Mouse (Mus musculus): ENCODE results near the gene Gpd1.
A peak's percentile ranks its signal among the peaks of the same experiment; 100 is the strongest.
"Not testable (repeated sequence)": the region's sequence is repeated elsewhere in the genome, so short reads cannot be mapped to it uniquely, and the experiment has no call there.

Gene Gpd1

DNA sequence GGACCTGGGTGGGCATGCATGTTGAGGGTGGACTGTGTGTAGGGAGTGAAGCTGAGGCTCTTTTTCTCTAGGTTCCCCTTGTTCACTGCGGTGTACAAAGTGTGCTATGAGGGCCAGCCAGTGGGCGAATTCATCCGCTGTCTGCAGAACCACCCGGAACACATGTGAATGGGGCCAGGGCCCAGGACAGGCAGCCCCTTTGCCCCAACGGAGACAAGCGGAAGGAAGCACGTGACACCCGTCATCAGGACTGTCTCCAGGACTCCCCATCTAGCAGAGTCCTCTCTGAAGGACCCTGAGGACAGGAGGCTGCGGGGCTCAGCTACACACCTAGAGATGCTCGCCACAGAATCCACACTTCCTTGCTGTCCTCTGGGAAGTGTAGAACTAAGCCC lies 5.8 kb downstream of the Gpd1 start:
- no peak for DNase-seq

DNA sequence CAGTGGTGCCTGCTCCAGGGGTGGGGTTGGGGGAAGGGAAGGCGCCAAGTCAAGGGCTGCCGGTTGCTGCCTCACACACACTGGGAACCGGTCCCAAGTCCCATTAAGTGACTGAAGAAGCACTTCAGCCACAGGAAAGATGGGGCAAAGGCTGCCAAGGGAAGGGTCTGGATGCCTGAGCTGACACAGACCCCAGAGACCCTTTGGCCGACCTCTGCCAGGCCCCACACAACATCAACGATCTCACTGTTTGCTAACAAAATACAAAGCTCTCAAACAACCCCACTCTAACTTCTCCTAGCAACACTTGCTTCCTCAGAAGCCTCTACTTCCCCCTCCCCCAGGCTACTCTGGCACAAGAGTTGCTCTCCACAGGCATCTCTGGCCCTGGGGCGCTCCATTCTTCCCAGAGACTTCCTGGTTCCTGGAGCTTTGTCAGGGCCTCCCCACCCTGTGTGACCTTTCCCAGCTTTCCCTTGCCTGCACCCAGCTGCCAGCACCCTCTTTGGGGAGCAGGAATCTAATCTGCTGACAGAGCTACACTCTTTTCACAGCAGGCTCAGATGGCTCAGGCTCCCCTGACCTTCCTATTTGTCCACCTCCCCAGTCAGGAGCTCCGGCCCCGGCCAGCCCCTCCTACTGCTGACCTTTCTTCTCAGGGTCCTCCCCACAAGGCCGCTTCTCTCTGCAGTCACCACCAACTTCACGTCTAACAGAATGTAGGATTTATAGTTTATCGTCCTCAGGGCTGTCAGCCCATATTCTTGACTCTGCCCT lies 6.4 kb downstream of the Gpd1 start:
- DNase-seq: peak; percentile 89

DNA sequence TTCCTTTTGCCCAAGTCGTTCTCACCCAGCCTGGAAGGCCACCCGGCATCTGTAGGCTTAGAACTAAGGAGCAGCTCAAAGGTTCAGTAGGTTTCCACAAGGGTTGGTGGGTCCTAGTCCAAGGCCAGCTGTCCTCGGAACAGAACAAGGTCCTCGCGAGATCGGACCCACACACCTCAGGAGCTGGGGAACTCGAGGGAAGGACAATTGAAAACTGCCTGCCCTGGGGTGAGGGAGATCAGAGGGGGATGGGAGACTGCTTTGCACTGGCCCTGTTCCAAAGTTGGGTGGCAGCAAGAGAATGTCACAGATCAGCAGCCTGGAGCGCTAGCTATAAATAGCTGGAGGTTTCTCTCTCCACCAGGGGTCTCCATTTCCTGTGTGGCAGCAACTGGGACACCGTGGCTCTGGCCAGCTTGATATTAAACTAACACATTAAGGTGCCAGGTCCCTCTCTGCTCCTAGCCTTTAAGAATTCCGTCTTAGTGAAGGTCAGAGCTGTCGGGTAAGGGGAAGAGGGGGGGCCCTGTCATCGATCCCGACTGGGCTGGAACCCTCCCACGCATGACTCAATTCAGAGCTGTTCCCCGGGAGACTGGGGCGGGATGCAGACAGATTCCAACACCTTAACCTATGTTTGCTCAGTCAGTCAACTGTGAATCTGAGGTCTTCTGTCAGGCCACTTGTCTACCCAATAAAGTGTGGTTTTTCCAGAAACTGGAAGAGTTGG lies 7.1 kb downstream of the Gpd1 start:
- DNase-seq: peak; percentile 91

DNA sequence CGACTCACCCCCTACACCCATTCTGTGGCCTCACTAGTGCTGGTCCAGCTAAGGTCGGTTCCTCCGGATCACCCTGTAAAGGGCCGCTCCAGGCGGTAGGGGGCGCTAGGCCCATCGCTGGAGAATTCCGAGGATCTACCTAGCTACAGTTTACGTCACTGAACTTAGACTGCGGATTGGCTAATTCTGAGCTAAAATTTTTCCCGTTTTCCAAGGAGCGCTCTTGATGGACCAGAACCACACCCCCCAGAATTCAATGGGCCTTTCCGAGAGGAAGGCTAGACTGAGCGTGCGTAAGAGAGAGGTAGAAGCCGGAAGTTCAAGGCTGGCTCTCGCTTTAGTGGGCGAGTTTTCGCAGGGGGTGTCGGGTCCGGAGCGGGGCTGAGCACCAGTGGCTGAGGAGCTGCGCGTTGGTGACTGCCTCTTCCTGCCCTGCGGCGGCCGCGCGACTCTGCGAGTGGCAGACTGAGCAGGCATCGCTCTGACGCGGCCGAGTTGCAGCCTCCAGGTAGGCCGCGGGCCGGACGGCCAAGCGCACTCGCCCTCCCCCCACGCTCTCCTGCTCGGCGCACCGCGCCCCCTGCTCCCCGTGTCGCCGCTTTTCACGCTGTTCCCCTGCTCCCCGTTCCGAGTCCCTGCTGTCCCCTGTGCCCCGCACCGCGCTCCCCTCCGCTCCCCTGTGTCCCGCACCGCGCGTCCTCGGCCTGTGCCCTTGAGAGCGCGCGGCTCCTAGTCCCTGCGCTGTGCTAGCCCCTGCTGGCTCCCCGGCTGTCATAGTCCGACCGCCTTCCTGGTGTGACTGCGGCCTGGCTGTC lies 8.2 kb downstream of the Gpd1 start, which contains the start of gene Cox14:
Gene Cox14, plus strand, starts transcription at position 278 of the 815 bp plus-strand sequence.
- peak; percentile 97 for DNase-seq

DNA sequence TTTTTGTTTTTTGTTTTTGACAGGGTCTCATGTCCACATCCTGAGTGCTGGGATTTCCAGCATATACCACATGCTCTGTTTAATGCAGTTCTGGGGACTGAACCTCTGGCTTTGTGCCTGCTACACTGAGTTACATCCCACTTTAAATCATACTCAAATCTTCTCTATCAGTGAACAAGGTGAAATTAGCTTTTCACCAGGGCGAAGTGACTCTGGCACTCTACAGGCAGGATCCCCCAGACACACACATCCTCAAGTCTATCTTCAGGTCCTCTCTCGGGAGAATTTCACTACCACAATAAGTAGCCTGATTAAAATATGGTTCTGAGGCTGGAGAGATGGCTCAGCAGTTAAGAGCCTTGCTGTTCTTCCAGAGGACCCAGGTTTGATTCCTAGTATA lies 9.2 kb downstream of the Gpd1 start:
- no peak for DNase-seq

DNA sequence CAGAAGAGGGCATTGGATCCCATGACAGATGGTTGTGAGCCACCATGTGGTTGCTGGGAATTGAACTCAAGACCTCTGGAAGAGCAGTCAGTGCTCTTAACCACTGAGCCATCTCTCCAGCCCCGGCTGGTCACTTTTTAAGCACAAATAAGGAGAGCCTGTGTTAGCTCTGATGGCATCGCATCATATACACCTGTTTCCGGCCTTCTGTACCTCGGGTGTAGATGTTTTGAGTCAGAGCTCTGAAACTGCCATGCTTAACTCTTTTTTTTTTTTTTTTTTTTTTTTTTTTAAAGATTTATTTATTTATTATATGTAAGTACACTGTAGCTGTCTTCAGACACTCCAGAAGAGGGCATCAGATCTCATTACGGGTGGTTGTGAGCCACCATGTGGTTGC lies 9.7 kb downstream of the Gpd1 start:
- DNase-seq: not testable (repeated sequence)

DNA sequence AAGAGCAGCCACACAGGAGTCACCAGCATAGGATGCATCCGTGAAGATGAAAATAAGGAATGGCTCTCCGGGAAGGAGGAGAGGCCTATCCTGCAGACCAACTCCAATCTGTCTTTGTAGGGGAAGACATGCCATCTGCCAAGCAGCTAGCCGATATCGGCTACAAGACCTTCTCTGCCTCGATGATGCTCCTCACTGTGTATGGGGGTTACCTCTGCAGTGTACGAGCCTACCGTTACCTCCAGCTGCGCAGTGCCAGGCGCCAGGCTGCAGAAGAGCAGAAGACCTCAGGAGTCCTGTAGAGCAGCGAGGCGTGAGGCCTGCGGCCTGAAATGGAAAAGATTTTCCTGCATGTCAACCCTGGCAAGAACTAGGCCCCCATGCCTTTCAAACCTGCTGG lies 10.2 kb downstream of the Gpd1 start:
- no peak for DNase-seq

DNA sequence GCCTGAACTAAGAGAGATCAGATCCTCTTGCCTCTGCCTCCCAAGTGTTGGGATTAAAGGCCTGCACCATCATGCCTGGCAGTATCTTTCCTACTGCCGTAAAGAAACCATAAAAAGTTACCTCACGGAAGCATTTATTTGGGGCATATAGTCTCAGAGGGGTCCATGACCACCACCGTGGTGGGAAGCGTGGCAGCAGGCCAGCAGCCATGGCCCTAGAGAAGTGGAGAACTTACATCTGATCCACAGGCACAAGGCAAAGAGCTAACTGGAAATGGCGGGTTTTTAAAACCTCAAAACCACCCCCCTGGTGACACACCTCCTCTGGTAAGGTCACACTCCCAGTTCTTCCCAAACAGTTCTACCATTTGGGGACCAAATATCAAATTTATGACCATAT lies 10.9 kb downstream of the Gpd1 start:
- no peak for DNase-seq

DNA sequence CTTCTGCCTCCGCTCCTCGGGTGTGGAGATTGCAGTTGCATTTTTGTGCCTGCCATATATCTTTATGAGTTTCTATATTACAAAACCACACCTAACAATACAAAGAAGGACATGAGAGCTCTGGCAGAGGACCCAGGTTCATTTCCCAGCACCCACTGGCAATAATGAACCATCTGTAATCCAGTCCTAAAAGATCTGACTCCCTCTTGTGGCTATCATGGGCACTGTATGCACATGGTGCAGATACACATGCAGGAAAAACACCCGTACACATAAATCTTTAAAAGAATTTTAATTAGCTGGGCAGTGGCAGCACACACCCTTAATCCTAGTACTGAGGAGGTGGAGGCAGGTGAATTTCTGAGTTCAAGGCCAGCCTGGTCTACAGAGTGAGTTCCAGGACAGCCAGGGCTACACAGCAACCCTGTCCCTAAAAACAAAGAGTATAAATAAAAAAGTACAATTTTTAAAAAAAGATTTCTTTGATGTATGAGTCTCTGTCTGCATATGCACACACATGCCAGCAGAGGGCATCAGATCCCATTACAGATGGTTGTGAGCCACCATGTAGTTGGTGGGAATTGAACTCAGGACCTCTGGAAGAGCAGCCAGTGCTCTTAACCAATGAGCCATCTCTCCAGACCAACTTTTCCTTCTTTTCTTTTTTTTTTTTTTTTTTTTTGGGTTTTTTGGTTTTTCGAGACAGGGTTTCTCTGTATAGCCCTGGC lies 11.9 kb downstream of the Gpd1 start:
- no peak for DNase-seq

DNA sequence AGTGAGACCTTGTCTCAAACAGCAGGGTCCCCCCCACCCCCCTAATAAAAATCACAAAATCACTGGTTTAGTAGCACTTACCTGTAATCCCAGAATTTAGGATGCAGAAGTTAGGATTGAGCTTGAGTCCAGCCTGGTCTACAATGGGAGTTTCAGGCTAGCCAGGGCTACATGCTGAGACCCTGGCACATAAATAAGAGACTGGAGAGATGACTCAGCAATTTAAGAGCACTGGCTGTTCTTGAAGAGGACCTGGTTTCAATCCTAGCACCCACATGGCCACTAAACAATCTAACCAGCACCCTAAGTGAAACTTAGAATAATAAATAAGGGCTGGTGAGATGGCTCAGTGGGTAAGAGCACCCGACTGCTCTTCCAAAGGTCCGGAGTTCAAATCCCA lies 13.9 kb downstream of the Gpd1 start:
- DNase-seq: no peak

DNA sequence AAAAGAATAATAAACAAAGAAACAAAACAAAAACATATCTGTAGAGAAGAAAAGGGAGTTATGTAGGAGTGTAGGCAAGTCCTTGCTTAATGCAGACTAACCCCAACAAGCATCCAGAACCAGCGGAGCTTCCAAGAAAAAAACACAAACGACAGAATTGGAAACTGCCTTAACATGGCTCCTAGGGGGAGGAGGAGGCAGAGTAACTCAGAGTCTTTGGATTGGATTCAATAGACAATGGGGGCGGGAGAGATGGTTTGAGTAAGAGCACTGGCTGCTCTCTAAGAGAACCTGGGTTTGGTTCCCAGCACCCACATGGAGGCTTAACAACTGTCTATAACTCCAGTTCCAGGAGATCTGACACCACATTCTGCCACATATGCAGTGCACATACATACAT lies 14.4 kb downstream of the Gpd1 start:
- no peak for DNase-seq

DNA sequence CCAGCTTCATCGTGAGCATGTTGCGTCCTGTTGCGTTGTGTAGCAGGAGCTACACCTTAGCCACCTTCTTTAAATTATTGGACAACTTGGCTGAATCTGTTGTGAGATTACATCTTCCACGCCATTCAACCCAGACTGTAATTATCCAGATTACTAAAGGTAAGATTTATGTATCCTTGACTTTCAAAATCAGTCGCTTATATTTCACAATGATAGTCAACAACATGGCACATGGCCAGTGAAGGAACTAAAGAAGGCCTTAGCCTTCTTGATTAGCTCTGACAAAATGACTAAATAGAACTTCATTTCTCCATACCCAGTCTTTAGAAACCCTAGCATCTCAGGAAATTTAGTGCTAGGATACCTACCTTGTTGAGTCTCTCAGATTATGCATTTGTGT lies 15.9 kb downstream of the Gpd1 start:
- DNase-seq: no peak

DNA sequence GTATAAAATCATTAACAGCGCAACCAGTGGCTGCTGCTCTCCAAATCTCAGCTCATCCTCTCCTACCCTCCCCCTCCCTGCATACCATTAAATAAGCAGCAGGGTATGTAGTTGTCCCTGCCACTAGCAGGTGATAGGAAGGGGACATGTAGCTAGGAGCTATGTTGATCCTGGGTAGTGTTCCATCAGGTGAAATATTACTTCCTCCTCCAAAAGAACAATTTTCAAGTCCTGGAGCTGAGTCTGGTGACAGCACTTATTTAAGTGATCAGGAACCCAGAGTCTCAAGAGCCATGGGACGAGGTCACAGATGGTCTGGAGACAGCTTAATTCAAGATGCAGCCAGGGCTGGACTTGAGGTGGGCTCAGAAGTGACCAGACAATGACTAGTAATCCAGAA lies 18.3 kb downstream of the Gpd1 start:
- DNase-seq: peak; percentile 100

DNA sequence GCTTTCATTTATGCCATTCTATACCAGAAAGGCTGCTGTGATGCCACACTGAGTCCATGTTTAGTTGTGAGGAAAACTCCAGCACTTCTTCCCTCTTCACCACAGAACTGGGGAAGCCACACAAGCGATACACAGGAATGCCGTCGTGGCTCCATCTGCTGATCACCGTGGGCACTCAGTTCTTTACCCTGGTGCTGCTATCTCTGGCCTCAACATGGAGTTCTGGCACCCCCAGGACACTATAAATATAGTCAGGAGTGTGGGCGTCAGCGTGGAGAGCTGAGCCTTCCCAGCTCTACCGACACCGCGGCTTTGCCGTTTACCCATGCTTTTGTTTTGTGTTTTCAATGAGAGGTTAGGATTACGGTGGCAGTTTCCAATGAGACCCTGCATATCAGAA lies 19.4 kb downstream of the Gpd1 start:
- DNase-seq: no peak

DNA sequence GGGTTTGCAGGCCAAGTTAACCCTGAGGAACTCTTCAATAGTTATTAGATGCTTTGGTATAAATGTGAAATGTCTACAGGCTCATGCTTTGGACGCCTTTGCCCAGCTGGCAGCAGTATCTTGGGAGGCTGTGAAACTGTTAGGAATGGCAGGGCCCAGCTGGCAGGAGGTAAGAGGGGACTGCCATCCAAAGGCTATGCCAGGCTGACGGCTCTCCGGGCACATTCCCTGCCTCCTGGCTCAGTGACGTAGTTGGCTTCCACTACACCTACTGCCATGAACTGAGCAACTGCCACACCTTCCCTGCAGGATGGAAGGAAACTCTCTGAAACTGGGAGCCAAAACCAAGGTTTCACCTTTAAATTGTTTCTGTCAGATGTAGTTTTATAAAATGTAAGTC lies 22.9 kb downstream of the Gpd1 start:
- DNase-seq: no peak

DNA sequence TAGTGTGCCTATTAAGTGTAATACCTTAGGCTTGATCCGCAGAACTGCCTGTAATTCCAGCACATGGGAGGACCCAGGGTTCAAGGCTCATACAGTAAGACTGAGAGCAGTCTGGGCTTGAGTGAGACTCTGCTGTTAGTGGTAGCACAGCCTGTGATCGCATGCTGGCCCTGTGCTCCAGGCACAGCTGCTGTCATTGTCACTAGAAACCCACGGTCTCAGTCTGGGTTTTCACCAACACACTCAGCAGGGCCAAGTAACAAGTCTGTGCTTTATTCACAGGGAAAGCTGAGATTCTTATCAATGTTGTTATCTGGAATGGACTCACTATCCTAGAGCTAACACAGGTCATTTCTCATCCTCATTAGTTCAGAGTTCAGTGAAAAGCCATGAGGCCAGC lies 36.9 kb downstream of the Gpd1 start:
- no peak for DNase-seq

DNA sequence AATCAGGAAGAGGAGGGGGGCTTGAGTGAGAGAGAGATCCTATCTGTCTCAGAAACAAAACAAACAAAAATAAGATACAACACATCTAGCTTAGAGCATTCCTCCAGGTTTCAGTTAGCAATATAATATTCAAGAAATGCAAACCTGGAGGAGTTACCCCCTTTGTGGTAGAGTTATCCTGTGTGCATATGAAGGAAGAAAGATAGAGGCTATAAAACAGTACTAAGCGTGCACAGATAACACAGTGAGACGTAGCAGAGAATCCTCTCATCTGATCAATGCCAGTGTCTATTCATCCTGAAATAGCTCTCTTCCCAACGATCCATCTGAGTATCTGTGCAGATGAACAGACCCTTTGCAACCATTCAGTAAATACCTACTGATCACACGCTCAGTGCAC lies 50.2 kb downstream of the Gpd1 start:
- no peak for DNase-seq

DNA sequence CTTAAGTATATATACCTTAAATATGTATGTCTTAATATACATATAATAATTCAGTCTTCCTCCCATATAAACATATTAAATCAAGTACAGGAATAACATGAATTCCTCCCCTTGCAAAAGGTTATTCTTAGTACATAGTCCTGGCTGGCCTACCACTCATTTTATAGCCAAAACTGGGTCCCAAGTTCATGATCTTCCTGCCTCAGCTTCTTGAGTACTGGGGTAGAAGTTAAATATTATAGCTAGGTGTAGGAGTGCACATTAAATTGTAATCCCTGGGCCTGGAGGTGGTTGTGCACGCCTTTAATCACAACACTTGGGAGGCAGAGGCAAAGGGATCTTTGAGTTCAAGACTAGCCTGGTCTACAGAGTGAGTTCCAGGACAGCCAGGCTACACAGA lies 51.4 kb downstream of the Gpd1 start:
- DNase-seq: no peak

DNA sequence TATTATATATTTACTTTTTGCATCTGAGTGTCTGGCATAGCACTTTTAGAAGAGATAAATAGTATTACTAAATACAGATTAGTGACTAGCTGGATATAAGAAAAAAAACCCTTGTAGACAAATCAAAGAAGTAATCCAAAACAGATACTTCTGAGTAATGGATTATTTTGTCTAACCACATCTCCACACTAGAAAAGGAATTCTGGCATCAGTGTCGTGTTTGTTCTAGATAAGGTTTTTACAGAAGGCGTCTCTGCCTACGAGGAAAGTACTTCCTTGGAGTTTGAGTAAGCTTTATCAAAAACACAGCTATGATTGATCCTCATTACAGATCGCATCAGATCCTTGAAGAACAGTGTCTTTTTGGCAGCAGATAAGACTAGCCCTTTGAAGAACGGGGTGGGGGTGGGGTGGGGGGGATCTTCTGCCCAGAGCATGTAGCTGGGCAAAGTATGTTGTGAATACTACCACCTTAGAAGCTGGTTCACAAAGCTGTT lies 53.7 kb downstream of the Gpd1 start:
- no peak for DNase-seq

DNA sequence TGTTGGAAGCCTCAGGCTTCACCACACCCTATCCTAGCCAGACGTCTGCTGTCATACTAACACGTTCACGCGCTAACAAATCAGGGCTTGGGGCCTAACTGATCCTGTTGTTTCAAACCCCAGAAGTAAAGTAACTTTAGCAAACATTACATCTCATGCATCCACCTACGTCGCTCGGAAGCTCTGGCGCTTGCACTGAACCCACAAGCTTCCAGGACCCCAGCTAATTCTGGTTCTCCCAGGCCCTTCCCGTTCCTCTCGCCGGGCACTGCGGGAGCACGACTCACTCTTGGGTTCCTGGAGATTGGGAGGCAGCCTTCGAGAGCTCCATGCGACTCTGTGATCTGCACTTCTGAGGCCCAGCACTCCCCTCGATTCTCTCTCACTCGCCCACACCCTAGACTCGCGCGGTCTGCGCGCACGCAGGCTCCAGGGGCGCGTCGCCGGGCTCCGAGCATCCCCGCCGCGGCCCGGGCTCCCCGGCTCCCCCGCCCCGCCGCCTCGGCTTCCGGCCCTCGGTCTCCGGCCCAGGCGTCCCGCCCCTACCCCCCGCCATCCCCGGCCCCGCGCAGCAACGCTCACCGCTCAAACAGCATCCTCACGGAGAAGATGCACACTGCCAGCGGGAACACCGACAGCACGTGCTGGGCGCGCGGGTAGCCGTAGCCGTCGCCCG lies 54.4 kb downstream of the Gpd1 start:
- DNase-seq: peak; percentile 41

DNA sequence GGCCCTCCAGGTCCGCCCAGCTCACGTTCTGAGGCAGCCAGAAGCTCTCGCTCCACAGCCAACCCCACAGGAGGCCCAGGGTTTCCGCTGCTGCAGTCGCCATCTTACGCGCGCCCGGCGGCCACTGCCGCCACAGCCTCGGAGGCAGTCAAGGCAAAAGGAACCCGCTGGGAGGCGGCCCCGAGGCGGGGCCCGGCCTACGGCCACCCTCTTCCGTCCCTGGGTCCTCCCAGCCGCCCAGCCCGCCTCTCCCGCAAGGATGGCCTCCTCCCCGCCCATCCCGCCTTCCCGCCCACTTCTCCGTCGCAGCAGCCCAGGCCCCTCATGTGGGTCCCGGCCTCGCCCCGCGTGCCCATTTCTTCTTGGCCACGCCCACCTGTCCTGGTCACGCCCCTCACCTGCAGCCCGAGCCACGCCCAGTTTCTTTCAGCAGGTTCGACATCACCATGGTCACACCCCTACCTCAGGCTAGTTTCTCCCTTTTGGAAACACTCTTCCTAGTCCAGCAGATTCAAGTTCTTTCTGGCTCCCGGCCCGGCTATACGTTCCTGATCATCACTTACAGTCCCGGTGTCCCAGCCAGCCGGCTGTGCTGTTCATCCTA lies 55.1 kb downstream of the Gpd1 start:
- peak; percentile 95 for DNase-seq

DNA sequence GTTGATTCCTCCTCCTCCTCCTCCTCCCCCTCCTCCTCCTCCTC lies 55.4 kb downstream of the Gpd1 start, which contains the start of gene Cers5:
Gene Cers5, minus strand, starts transcription at position 5 of the 44 bp plus-strand sequence.
- DNase-seq: not testable (repeated sequence)
